Mouse (Mus musculus) T-helper 17 cell (primary cell): ENCODE results near the gene Mrpl48.

Experiments
- in situ Hi-C, 2 experiments: fragments of 300-600 bp; cut with MboI, MseI; formaldehyde crosslinking; loops; 1 replicate in 1 of 2; 2 replicates in 1 of 2; pipeline ENCODE4 v1.15.1; 2025; ENCODE audit warnings: high pct_unique_total_duplicates in 2 of 2

Mrpl48 gene

GRCm38 (mm10) chr7:100608130-100608741, at the start of gene Mrpl48:
Mrpl48 (minus strand) TSS chr7:100608301.
- in situ Hi-C loops, result no loop called here

- in situ Hi-C loops, result no loop called here
Observed at GRCm38 (mm10) chr7:100656739-100657138, 48.6 kb upstream of the Mrpl48 start.

- in situ Hi-C loops, result no loop called here
Observed at GRCm38 (mm10) chr7:100654441-100654840, 46.3 kb upstream of the Mrpl48 start.

- in situ Hi-C loops, result no loop called here
Observed at GRCm38 (mm10) chr7:100653480-100654266, 45.6 kb upstream of the Mrpl48 start.

- in situ Hi-C loops, result no loop called here
Observed at GRCm38 (mm10) chr7:100651011-100651410, 42.9 kb upstream of the Mrpl48 start.

GRCm38 (mm10) chr7:100650421-100650820, 42.3 kb upstream of the Mrpl48 start:
- in situ Hi-C loops, result no loop called here

- in situ Hi-C loops, result no loop called here
Observed at GRCm38 (mm10) chr7:100649826-100650225, 41.7 kb upstream of the Mrpl48 start.

GRCm38 (mm10) chr7:100649095-100649494, 41.0 kb upstream of the Mrpl48 start:
- in situ Hi-C loops, result no loop called here

- in situ Hi-C loops, result no loop called here
Observed at GRCm38 (mm10) chr7:100645147-100645546, 37.0 kb upstream of the Mrpl48 start.

- in situ Hi-C loops, result no loop called here
Observed at GRCm38 (mm10) chr7:100642413-100642812, 34.3 kb upstream of the Mrpl48 start.

- in situ Hi-C loops, result no loop called here
Observed at GRCm38 (mm10) chr7:100637657-100638056, 29.6 kb upstream of the Mrpl48 start.

GRCm38 (mm10) chr7:100624538-100624937, 16.4 kb upstream of the Mrpl48 start:
- in situ Hi-C loops, result no loop called here

- in situ Hi-C loops, result no loop called here
Observed at GRCm38 (mm10) chr7:100622277-100622676, 14.2 kb upstream of the Mrpl48 start.

- in situ Hi-C loops, result no loop called here
Observed at GRCm38 (mm10) chr7:100616121-100616857, 8.2 kb upstream of the Mrpl48 start.

GRCm38 (mm10) chr7:100608910-100609309, 809 bp upstream of the Mrpl48 start:
- in situ Hi-C loops, result no loop called here

- in situ Hi-C loops, result no loop called here
Observed at GRCm38 (mm10) chr7:100607214-100608129, 629 bp downstream of the Mrpl48 start, which contains the start of gene Rab6a. Rab6a (plus strand) TSS chr7:100607410.

GRCm38 (mm10) chr7:100600211-100600610, 7.9 kb downstream of the Mrpl48 start:
- in situ Hi-C loops, result no loop called here

- in situ Hi-C loops, result no loop called here
Observed at GRCm38 (mm10) chr7:100593349-100593748, 14.8 kb downstream of the Mrpl48 start.

GRCm38 (mm10) chr7:100591522-100591852, 16.6 kb downstream of the Mrpl48 start:
- in situ Hi-C loops, result no loop called here

GRCm38 (mm10) chr7:100590845-100591521, 17.1 kb downstream of the Mrpl48 start:
- in situ Hi-C loops, result no loop called here

GRCm38 (mm10) chr7:100590504-100590844, 17.6 kb downstream of the Mrpl48 start:
- in situ Hi-C loops, result no loop called here
